Mouse (Mus musculus) heart, adult 18-20 months (tissue): ENCODE measurements at regions not wholly inside any gene's neighbourhood (a gene's known extent, or its start where the extent isn't known, plus 50 kb on each side); places are given as distances from the start of the nearest gene placed in this dataset.

Experiments used
- DNase-seq, 2 experiments: peaks; one replicate each; pipeline ENCODE4 v3.0.0; 2021 to 2022; ENCODE audit warnings: mixed read lengths in 1 of 2

- DNase-seq, result no peak
Measured at GRCm38 (mm10) chr11:26708636-26709035, 114.8 kb upstream of the Vrk2 start.

GRCm38 (mm10) chr11:26683850-26684249 lies 90.1 kb upstream of the Vrk2 start:
- DNase-seq, result no peak

DNA sequence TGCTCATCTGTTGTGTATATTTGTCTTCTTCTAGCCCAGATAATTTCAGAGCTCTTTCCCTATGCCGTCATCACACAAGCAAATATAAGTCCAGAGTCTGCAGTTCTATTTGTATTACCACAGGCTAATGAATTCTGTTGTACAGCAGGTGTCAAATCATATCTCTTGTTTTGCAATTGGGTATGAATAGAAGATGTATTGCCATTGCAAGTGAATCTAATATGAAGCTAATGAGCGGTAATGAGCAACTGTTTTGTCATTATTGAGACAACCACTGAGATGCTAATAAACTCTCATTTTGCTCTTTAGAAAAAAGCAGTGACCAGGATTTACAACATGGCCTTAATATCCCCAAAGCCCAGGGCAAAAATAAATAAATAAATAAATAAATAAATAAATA lies 73.5 kb upstream of the Vrk2 start:
- DNase-seq, result no peak

- DNase-seq, result no peak
Measured at GRCm38 (mm10) chr11:26660878-26661277, 67.1 kb upstream of the Vrk2 start.

- DNase-seq, result peak in 1 of 2 experiments; percentile 4
Measured at GRCm38 (mm10) chr11:26649165-26649564, 55.4 kb upstream of the Vrk2 start.
